Mouse (Mus musculus) erythroblast, embryonic 14.5 days (primary cell): Measurements from ENCODE around the gene Msl1. TPM values are rescaled to one million over a fixed set of nuclear protein-coding genes. Genes with fewer than 3 reads are reported as not detected.

Source experiments
- H3K27me3 ChIP-seq: 2 replicates; pipeline ENCODE4 v1.6.1; 2012; ENCODE audit warnings: inconsistent platforms; ENCODE audit not compliant: control insufficient read depth
- H3K36me3 ChIP-seq: 2 replicates; pipeline ENCODE4 v1.6.1; 2012; ENCODE audit warnings: mild to moderate bottlenecking, inconsistent platforms; ENCODE audit not compliant: control insufficient read depth
- H3K4me1 ChIP-seq: 2 replicates; pipeline ENCODE4 v1.6.1; 2012; ENCODE audit warnings: inconsistent platforms; ENCODE audit not compliant: control insufficient read depth
- H3K4me3 ChIP-seq: replicated peaks from 2 replicates; pipeline ENCODE3; 2012; ENCODE audit warnings: moderate library complexity, mild to moderate bottlenecking, inconsistent platforms
- H3K9me3 ChIP-seq: 2 replicates; pipeline ENCODE4 v1.6.1; 2012; ENCODE audit warnings: low read length, inconsistent platforms, mixed read lengths; ENCODE audit not compliant: control insufficient read depth
- GATA1 ChIP-seq: IDR thresholded peaks from 2 replicates; pipeline ENCODE4 v1.6.1; 2012; ENCODE audit warnings: low read length, inconsistent platforms, mixed read lengths
- TAL1 ChIP-seq: IDR thresholded peaks from 3 replicates; pipeline ENCODE4 v1.6.1; 2012; ENCODE audit warnings: low read length, inconsistent platforms, mixed read lengths
- polyA plus RNA-seq: library from polyadenylated mRNA; stranded (reverse); fragments of >175 nt; gene quantifications from 2 replicates; pipeline ENCODE4 v1.2.3, GENCODE M21; 2012

Gene Msl1
- polyA plus RNA-seq, 1 experiment, result 2.7 TPM

- no peak for TF ChIP-seq TAL1
- TF ChIP-seq GATA1, result peak; percentile 39; the same call in 1 of the 2 replicates
- peak overlapping the region; percentile 63 for H3K4me3 ChIP-seq
- H3K27me3 ChIP-seq, result no peaks in the 10 kb centered on the region
- peaks cover 91% of the 10 kb centered on the region for H3K4me1 ChIP-seq
- H3K9me3 ChIP-seq, result no peaks in the 10 kb centered on the region
- H3K36me3 ChIP-seq, result peaks cover 55% of the 10 kb centered on the region
Observed at GRCm38 (mm10) chr11:98768127-98769006, 26.9 kb upstream of the Msl1 start.

- Histone ChIP-seq H3K36me3 (peaks cover 46% of the 10 kb centered on the region), H3K4me3 (peak overlapping the region; percentile 63), H3K27me3 (no peaks in the 10 kb centered on the region)
Observed at GRCm38 (mm10) chr11:98769007-98769954, 26.0 kb upstream of the Msl1 start.

GRCm38 (mm10) chr11:98770096-98770975 lies 25.0 kb upstream of the Msl1 start:
- Histone ChIP-seq H3K4me1 (peaks cover 98% of the 10 kb centered on the region), H3K27me3 (no peaks in the 10 kb centered on the region), H3K9me3 (no peaks in the 10 kb centered on the region), H3K36me3 (peaks cover 37% of the 10 kb centered on the region), H3K4me3 (no peak overlapping the region)
- TF ChIP-seq TAL1 (no peak), GATA1 (no peak)

More at GRCm38 (mm10) chr11:98769007-98769954, 26.0 kb upstream of the Msl1 start:
- Histone ChIP-seq H3K4me1 (peaks cover 92% of the 10 kb centered on the region), H3K9me3 (no peaks in the 10 kb centered on the region)
- TF ChIP-seq GATA1, result no peak
- TF ChIP-seq TAL1, result no peak

GRCm38 (mm10) chr11:98771131-98771530 lies 24.2 kb upstream of the Msl1 start:
- Histone ChIP-seq H3K36me3 (peaks cover 31% of the 10 kb centered on the region), H3K27me3 (no peaks in the 10 kb centered on the region), H3K9me3 (no peaks in the 10 kb centered on the region), H3K4me3 (no peak overlapping the region), H3K4me1 (peaks cover 98% of the 10 kb centered on the region)
- TF ChIP-seq GATA1 (no peak), TAL1 (no peak)

- H3K9me3 ChIP-seq, result no peaks in the 10 kb centered on the region
- TF ChIP-seq GATA1 (no peak), TAL1 (no peak)
- H3K27me3 ChIP-seq, result no peaks in the 10 kb centered on the region
- no peak overlapping the region for H3K4me3 ChIP-seq
- peaks cover 98% of the 10 kb centered on the region for H3K4me1 ChIP-seq
- H3K36me3 ChIP-seq, result peaks cover 26% of the 10 kb centered on the region
Observed at GRCm38 (mm10) chr11:98771844-98772525, 23.3 kb upstream of the Msl1 start.

- TF ChIP-seq TAL1, result no peak
- TF ChIP-seq GATA1, result no peak
- Histone ChIP-seq H3K9me3 (no peaks in the 10 kb centered on the region), H3K27me3 (no peaks in the 10 kb centered on the region), H3K36me3 (peaks cover 26% of the 10 kb centered on the region), H3K4me3 (no peak overlapping the region), H3K4me1 (peaks cover 95% of the 10 kb centered on the region)
Observed at GRCm38 (mm10) chr11:98772667-98773171, 22.6 kb upstream of the Msl1 start.

GRCm38 (mm10) chr11:98773635-98774295 lies 21.6 kb upstream of the Msl1 start:
- H3K4me1 ChIP-seq, result peaks cover 84% of the 10 kb centered on the region
- no peaks in the 10 kb centered on the region for H3K9me3 ChIP-seq
- peaks cover 22% of the 10 kb centered on the region for H3K36me3 ChIP-seq
- TF ChIP-seq GATA1, result no peak
- no peak for TF ChIP-seq TAL1
- no peaks in the 10 kb centered on the region for H3K27me3 ChIP-seq
- peak overlapping the region; percentile 55 for H3K4me3 ChIP-seq
